Mouse (Mus musculus) ES-E14 (cell line): ENCODE measurements around the gene Cav2.

Experiments
- CHD2 ChIP-seq: IDR thresholded peaks from 2 replicates; pipeline ENCODE4 v1.6.1; 2014; ENCODE audit warnings: mild to moderate bottlenecking, low read depth, low read length, inconsistent platforms
- HCFC1 ChIP-seq: IDR thresholded peaks from 2 replicates; pipeline ENCODE4 v1.6.1; 2012; ENCODE audit warnings: low read length, inconsistent platforms, borderline replicate concordance; ENCODE audit not compliant: insufficient read depth

- no peak for TF ChIP-seq CHD2
- no peak for TF ChIP-seq HCFC1
Observed at GRCm38 (mm10) chr6:17239693-17240092, 41.3 kb upstream of the Cav2 start.
